Mouse (Mus musculus): ENCODE data around the gene Tmf1. TPM values are rescaled to one million over a fixed set of nuclear protein-coding genes. Genes with fewer than 3 reads are reported as not detected.
A peak's percentile ranks its signal among the peaks of the same experiment; 100 is the strongest.

Tmf1 gene
- polyA plus RNA-seq, 1 experiment from 2014 or later: 37.7 TPM

GRCm38 (mm10) chr6:97221205-97222025 is 42.5 kb upstream of the Tmf1 start:
- Histone ChIP-seq H3K27ac (replicated peaks; ENCODE audit: low read depth, low read length) (peak overlapping the region; percentile 54), H3K9me3 (ENCODE audit: control insufficient read depth, low read length) (no peaks in the 10 kb centered on the region), H3K4me2 (ENCODE audit: low read depth, low read length) (peak overlapping the region; percentile 8; the same call in 1 of the 2 replicates), H3K9ac (ENCODE audit: low read depth, low read length) (0 out of 2 replicates have a peak overlapping the region, but pooled peaks have one; percentile 7), H3K36me3 (ENCODE audit: control insufficient read depth, insufficient read depth, low read length) (no peaks in the 10 kb centered on the region), H3K4me3 (ENCODE audit: low read depth, low read length) (no peak overlapping the region), H3K27me3 (replicated peaks; ENCODE audit: control insufficient read depth, insufficient read depth, low read length) (no peaks in the 10 kb centered on the region), H3K4me1 (ENCODE audit: control insufficient read depth, insufficient read depth, low read length) (peaks cover 21% of the 10 kb centered on the region)
- DNase-seq (ENCODE audit: low spot score) (peak; percentile 32), ATAC-seq (ENCODE audit: low read depth) (peak; percentile 23; the same call in 1 of the 2 replicates)
- WGBS: 48% methylated on average over 15 of the region's 15 CpGs

GRCm38 (mm10) chr6:97220672-97221071 is 41.8 kb upstream of the Tmf1 start:
- no peak overlapping the region for H3K4me2 ChIP-seq (ENCODE audit: low read depth, low read length)
- no peak overlapping the region for H3K4me3 ChIP-seq (ENCODE audit: low read depth, low read length)
- 86% methylated on average over 2 of the region's 5 CpGs for WGBS
- no peak for ATAC-seq (ENCODE audit: low read depth)
- H3K36me3 ChIP-seq (ENCODE audit: control insufficient read depth, insufficient read depth, low read length): no peaks in the 10 kb centered on the region
- no peaks in the 10 kb centered on the region for H3K27me3 ChIP-seq (replicated peaks; ENCODE audit: control insufficient read depth, insufficient read depth, low read length)
- no peaks in the 10 kb centered on the region for H3K9me3 ChIP-seq (ENCODE audit: control insufficient read depth, low read length)
- H3K4me1 ChIP-seq (ENCODE audit: control insufficient read depth, insufficient read depth, low read length): peaks cover 21% of the 10 kb centered on the region
- DNase-seq (ENCODE audit: low spot score): no peak
- H3K27ac ChIP-seq (replicated peaks; ENCODE audit: low read depth, low read length): no peak overlapping the region
- no peak overlapping the region for H3K9ac ChIP-seq (ENCODE audit: low read depth, low read length)

GRCm38 (mm10) chr6:97216154-97216821 is 37.4 kb upstream of the Tmf1 start:
- Histone ChIP-seq H3K9ac (ENCODE audit: low read depth, low read length) (no peak overlapping the region), H3K4me3 (ENCODE audit: low read depth, low read length) (no peak overlapping the region), H3K27me3 (replicated peaks; ENCODE audit: control insufficient read depth, insufficient read depth, low read length) (no peaks in the 10 kb centered on the region), H3K4me2 (ENCODE audit: low read depth, low read length) (no peak overlapping the region), H3K27ac (replicated peaks; ENCODE audit: low read depth, low read length) (no peak overlapping the region), H3K36me3 (ENCODE audit: control insufficient read depth, insufficient read depth, low read length) (0 out of 2 replicates have a peak, but pooled peaks cover 8% of the 10 kb centered on the region), H3K9me3 (ENCODE audit: control insufficient read depth, low read length) (no peaks in the 10 kb centered on the region), H3K4me1 (ENCODE audit: control insufficient read depth, insufficient read depth, low read length) (peaks cover 7% of the 10 kb centered on the region)
- no peak for ATAC-seq (ENCODE audit: low read depth)
- 56% methylated on average over 4 of the region's 4 CpGs for whole genome bisulfite sequencing
- peak; percentile 4 for DNase-seq (ENCODE audit: low spot score)

- H3K9ac ChIP-seq (ENCODE audit: low read depth, low read length): peak overlapping the region; percentile 73; the same call in 1 of the 2 replicates
- DNase-seq (ENCODE audit: low spot score): peak; percentile 28
- ATAC-seq (ENCODE audit: low read depth): no peak
- WGBS: 64% methylated on average over 12 of the region's 12 CpGs
- H3K27me3 ChIP-seq (replicated peaks; ENCODE audit: control insufficient read depth, insufficient read depth, low read length): no peaks in the 10 kb centered on the region
- peak overlapping the region; percentile 76 for H3K4me2 ChIP-seq (ENCODE audit: low read depth, low read length)
- no peaks in the 10 kb centered on the region for H3K9me3 ChIP-seq (ENCODE audit: control insufficient read depth, low read length)
- H3K27ac ChIP-seq (replicated peaks; ENCODE audit: low read depth, low read length): no peak overlapping the region
- H3K4me3 ChIP-seq (ENCODE audit: low read depth, low read length): peak overlapping the region; percentile 66
- 0 out of 2 replicates have a peak, but pooled peaks cover 8% of the 10 kb centered on the region for H3K36me3 ChIP-seq (ENCODE audit: control insufficient read depth, insufficient read depth, low read length)
- H3K4me1 ChIP-seq (ENCODE audit: control insufficient read depth, insufficient read depth, low read length): peaks cover 5% of the 10 kb centered on the region; the same call in 1 of the 2 replicates
Measured at GRCm38 (mm10) chr6:97211981-97212380, 33.1 kb upstream of the Tmf1 start.

- Histone ChIP-seq H3K4me3 (ENCODE audit: low read depth, low read length) (peak overlapping the region; percentile 66), H3K36me3 (ENCODE audit: control insufficient read depth, insufficient read depth, low read length) (0 out of 2 replicates have a peak, but pooled peaks cover 8% of the 10 kb centered on the region), H3K9me3 (ENCODE audit: control insufficient read depth, low read length) (no peaks in the 10 kb centered on the region), H3K27ac (replicated peaks; ENCODE audit: low read depth, low read length) (peak overlapping the region; percentile 66), H3K4me1 (ENCODE audit: control insufficient read depth, insufficient read depth, low read length) (peaks cover 5% of the 10 kb centered on the region; the same call in 1 of the 2 replicates), H3K4me2 (ENCODE audit: low read depth, low read length) (peak overlapping the region; percentile 76), H3K27me3 (replicated peaks; ENCODE audit: control insufficient read depth, insufficient read depth, low read length) (no peaks in the 10 kb centered on the region), H3K9ac (ENCODE audit: low read depth, low read length) (peak overlapping the region; percentile 73)
- DNase-seq (ENCODE audit: low spot score) (peak; percentile 41), ATAC-seq (ENCODE audit: low read depth) (peak; percentile 47)
- 1% methylated on average over 22 of the region's 22 CpGs for WGBS
Measured at GRCm38 (mm10) chr6:97210962-97211601, 32.2 kb upstream of the Tmf1 start.

- peak within 1 kb of the TSS; percentile 66 for H3K4me3 ChIP-seq (ENCODE audit: low read depth, low read length)
- DNase-seq (ENCODE audit: low spot score): peak; percentile 98
- 0 out of 2 replicates have a peak, but pooled peaks cover 8% of the 10 kb centered on the region for H3K36me3 ChIP-seq (ENCODE audit: control insufficient read depth, insufficient read depth, low read length)
- peak; percentile 89 for ATAC-seq (ENCODE audit: low read depth)
- H3K9ac ChIP-seq (ENCODE audit: low read depth, low read length): peak within 1 kb of the TSS; percentile 73
- WGBS: 6% methylated on average over 32 of the region's 32 CpGs
- H3K27me3 ChIP-seq (replicated peaks; ENCODE audit: control insufficient read depth, insufficient read depth, low read length): no peaks in the 10 kb centered on the region
- H3K4me2 ChIP-seq (ENCODE audit: low read depth, low read length): peak within 1 kb of the TSS; percentile 76
- no peaks in the 10 kb centered on the region for H3K9me3 ChIP-seq (ENCODE audit: control insufficient read depth, low read length)
- H3K27ac ChIP-seq (replicated peaks; ENCODE audit: low read depth, low read length): peak within 1 kb of the TSS; percentile 66
- H3K4me1 ChIP-seq (ENCODE audit: control insufficient read depth, insufficient read depth, low read length): peaks cover 5% of the 10 kb centered on the region; the same call in 1 of the 2 replicates
Measured at GRCm38 (mm10) chr6:97210191-97210961, 31.5 kb upstream of the Tmf1 start, which contains the start of gene Arl6ip5. TSS of gene Arl6ip5 (plus strand) at chr6:97210689.

- peak overlapping the region; percentile 76; the same call in 1 of the 2 replicates for H3K4me2 ChIP-seq (ENCODE audit: low read depth, low read length)
- WGBS: 77% methylated on average over 4 of the region's 4 CpGs
- no peak overlapping the region for H3K4me3 ChIP-seq (ENCODE audit: low read depth, low read length)
- H3K4me1 ChIP-seq (ENCODE audit: control insufficient read depth, insufficient read depth, low read length): peaks cover 5% of the 10 kb centered on the region; the same call in 1 of the 2 replicates
- no peak overlapping the region; the same call in 1 of the 2 replicates for H3K27ac ChIP-seq (replicated peaks; ENCODE audit: low read depth, low read length)
- 0 out of 2 replicates have a peak, but pooled peaks cover 2% of the 10 kb centered on the region for H3K36me3 ChIP-seq (ENCODE audit: control insufficient read depth, insufficient read depth, low read length)
- ATAC-seq (ENCODE audit: low read depth) (no peak), DNase-seq (ENCODE audit: low spot score) (no peak)
- H3K9me3 ChIP-seq (ENCODE audit: control insufficient read depth, low read length): no peaks in the 10 kb centered on the region
- H3K27me3 ChIP-seq (replicated peaks; ENCODE audit: control insufficient read depth, insufficient read depth, low read length): no peaks in the 10 kb centered on the region
- no peak overlapping the region for H3K9ac ChIP-seq (ENCODE audit: low read depth, low read length)
Measured at GRCm38 (mm10) chr6:97209751-97210150, 30.8 kb upstream of the Tmf1 start.

Data from embryonic facial prominence, embryonic 14.5 days (tissue).